Mouse (Mus musculus) heart, embryonic 16.5 days (tissue): Measurements from ENCODE around the gene Phtf2. TPM values are rescaled to one million over a fixed set of nuclear protein-coding genes. Genes with fewer than 3 reads are reported as not detected.

ENCODE experiments used
- ATAC-seq: fragments of 200-750 bp; cut with Nextera tagmentation; replicated peaks from 2 replicates; pipeline ENCODE4 v1.8.0; 2017; ENCODE audit warnings: moderate number of reproducible peaks; ENCODE audit not compliant: insufficient read depth, low FRiP score; ENCODE audit errors: extremely low read depth
- H3K27ac ChIP-seq: fragments of 300-500 bp; sonication (generic); 2 replicates; pipeline ENCODE4 v1.5.1; 2014; ENCODE audit warnings: mild to moderate bottlenecking, low read length, control low read depth, moderate library complexity
- H3K27me3 ChIP-seq: fragments of 300-500 bp; sonication (generic); 2 replicates; pipeline ENCODE4 v1.6.1; 2014; ENCODE audit warnings: low read length, mixed read lengths; ENCODE audit not compliant: control insufficient read depth, insufficient read depth
- H3K36me3 ChIP-seq: fragments of 300-500 bp; sonication (generic); 2 replicates; pipeline ENCODE4 v1.6.1; 2014; ENCODE audit not compliant: control insufficient read depth, insufficient read depth
- H3K4me1 ChIP-seq: fragments of 300-500 bp; sonication (generic); 2 replicates; pipeline ENCODE4 v1.6.1; 2014; ENCODE audit warnings: low read length, mixed read lengths; ENCODE audit not compliant: control insufficient read depth, insufficient read depth
- H3K4me2 ChIP-seq: fragments of 300-500 bp; sonication (generic); 2 replicates; pipeline ENCODE4 v1.6.1; 2014; ENCODE audit warnings: low read depth, mild to moderate bottlenecking, control low read depth, low read length
- H3K4me3 ChIP-seq: fragments of 300-500 bp; sonication (generic); 2 replicates; pipeline ENCODE4 v1.5.1; 2014; ENCODE audit warnings: mild to moderate bottlenecking, control low read depth, low read length
- H3K9ac ChIP-seq: fragments of 300-500 bp; sonication (generic); 2 replicates; pipeline ENCODE4 v1.6.1; 2014; ENCODE audit warnings: low read length, control low read depth
- H3K9me3 ChIP-seq: fragments of 300-500 bp; sonication (generic); replicated peaks from 2 replicates; pipeline ENCODE4 v1.6.1; 2016; ENCODE audit warnings: low read length; ENCODE audit not compliant: control insufficient read depth
- WGBS: fragments of 180-500 bp; shearing (Covaris S2); extraction: QIAGEN DNeasy Blood & Tissue Kit; methylation state at CpG from one replicate; pipeline ENCODE4 v1.1.7; 2014; 5-methylcytosine and 5-hydroxymethylcytosine counted together
- polyA plus RNA-seq: library from polyadenylated mRNA; unstranded; fragments of >200 nt; fragmentation: Nextera tagmentation; extraction: Ambion mirVana; gene quantifications from 2 replicates; pipeline ENCODE4 v1.2.1, GENCODE M21; 2015

Gene Phtf2
- polyA plus RNA-seq, 1 experiment from 2014 or later: 38.9 TPM

- Histone ChIP-seq H3K4me2 (no peak overlapping the region), H3K36me3 (peaks cover 3% of the 10 kb centered on the region; the same call in 1 of the 2 replicates), H3K9me3 (no peaks in the 10 kb centered on the region), H3K27ac (no peak overlapping the region), H3K4me1 (peaks cover 2% of the 10 kb centered on the region; the same call in 1 of the 2 replicates), H3K9ac (no peak overlapping the region), H3K4me3 (no peak overlapping the region), H3K27me3 (no peaks in the 10 kb centered on the region)
- WGBS: 72% methylated on average over 11 of the region's 11 CpGs
- ATAC-seq: no peak
Observed at GRCm38 (mm10) chr5:20913372-20914275, 31.7 kb upstream of the Phtf2 start.

GRCm38 (mm10) chr5:20911741-20912140 lies 29.8 kb upstream of the Phtf2 start:
- 81% methylated on average over 2 of the region's 2 CpGs for WGBS
- Histone ChIP-seq H3K9me3 (no peaks in the 10 kb centered on the region), H3K4me3 (no peak overlapping the region), H3K9ac (no peak overlapping the region), H3K36me3 (peaks cover 10% of the 10 kb centered on the region), H3K27me3 (no peaks in the 10 kb centered on the region), H3K4me1 (peaks cover 2% of the 10 kb centered on the region; the same call in 1 of the 2 replicates), H3K4me2 (no peak overlapping the region), H3K27ac (no peak overlapping the region)
- no peak for ATAC-seq

- Histone ChIP-seq H3K9me3 (no peaks in the 10 kb centered on the region), H3K9ac (no peak overlapping the region), H3K36me3 (peaks cover 20% of the 10 kb centered on the region), H3K4me1 (peaks cover 2% of the 10 kb centered on the region; the same call in 1 of the 2 replicates), H3K4me2 (no peak overlapping the region), H3K27me3 (no peaks in the 10 kb centered on the region), H3K27ac (no peak overlapping the region), H3K4me3 (no peak overlapping the region)
- WGBS: 95% methylated on average over 7 of the region's 7 CpGs
- ATAC-seq: no peak
Observed at GRCm38 (mm10) chr5:20906191-20906590, 24.3 kb upstream of the Phtf2 start.

- Histone ChIP-seq H3K4me1 (peaks cover 2% of the 10 kb centered on the region; the same call in 1 of the 2 replicates), H3K27me3 (no peaks in the 10 kb centered on the region), H3K4me3 (no peak overlapping the region), H3K9ac (no peak overlapping the region), H3K27ac (no peak overlapping the region), H3K36me3 (peaks cover 24% of the 10 kb centered on the region), H3K4me2 (no peak overlapping the region), H3K9me3 (no peaks in the 10 kb centered on the region)
- no peak for ATAC-seq
- 86% methylated on average over 2 of the region's 2 CpGs for WGBS
Observed at GRCm38 (mm10) chr5:20905437-20905836, 23.5 kb upstream of the Phtf2 start.

GRCm38 (mm10) chr5:20904647-20905046 lies 22.7 kb upstream of the Phtf2 start:
- WGBS: 66% methylated on average over 2 of the region's 2 CpGs
- Histone ChIP-seq H3K27ac (no peak overlapping the region), H3K4me1 (peaks cover 2% of the 10 kb centered on the region; the same call in 1 of the 2 replicates), H3K4me2 (no peak overlapping the region), H3K27me3 (no peaks in the 10 kb centered on the region), H3K4me3 (no peak overlapping the region), H3K9ac (no peak overlapping the region), H3K9me3 (no peaks in the 10 kb centered on the region), H3K36me3 (peaks cover 27% of the 10 kb centered on the region)
- ATAC-seq: no peak

GRCm38 (mm10) chr5:20897446-20898167 lies 15.7 kb upstream of the Phtf2 start:
- H3K36me3 ChIP-seq: peaks cover 39% of the 10 kb centered on the region
- no peak overlapping the region for H3K4me2 ChIP-seq
- H3K27me3 ChIP-seq: no peaks in the 10 kb centered on the region
- no peak overlapping the region for H3K4me3 ChIP-seq
- H3K4me1 ChIP-seq: no peaks in the 10 kb centered on the region
- no peak for ATAC-seq
- 80% methylated on average over 2 of the region's 2 CpGs for WGBS
- H3K9ac ChIP-seq: no peak overlapping the region
- no peaks in the 10 kb centered on the region for H3K9me3 ChIP-seq
- H3K27ac ChIP-seq: no peak overlapping the region

- ATAC-seq: no peak
- Histone ChIP-seq H3K27ac (no peak overlapping the region), H3K9me3 (0 out of 2 replicates have a peak, but pooled peaks cover 2% of the 10 kb centered on the region), H3K4me3 (no peak overlapping the region), H3K27me3 (no peaks in the 10 kb centered on the region), H3K4me2 (peak overlapping the region; percentile 73), H3K9ac (0 out of 2 replicates have a peak overlapping the region, but pooled peaks have one; percentile 3), H3K4me1 (peaks cover 17% of the 10 kb centered on the region), H3K36me3 (peaks cover 9% of the 10 kb centered on the region)
- 73% methylated on average over 4 of the region's 4 CpGs for WGBS
Observed at GRCm38 (mm10) chr5:20884036-20884620, 2.2 kb upstream of the Phtf2 start.

GRCm38 (mm10) chr5:20880797-20881775 lies 838 bp downstream of the Phtf2 start:
- no peak; the same call in none of the 2 replicates for ATAC-seq
- H3K4me3 ChIP-seq: peak overlapping the region; percentile 91
- peak overlapping the region; percentile 63 for H3K4me2 ChIP-seq
- under 1% methylated on average over 64 of the region's 64 CpGs for WGBS
- H3K4me1 ChIP-seq: peaks cover 30% of the 10 kb centered on the region
- 0 out of 2 replicates have a peak, but pooled peaks cover 2% of the 10 kb centered on the region for H3K9me3 ChIP-seq
- H3K36me3 ChIP-seq: peaks cover 6% of the 10 kb centered on the region; the same call in 1 of the 2 replicates
- peak overlapping the region; percentile 95 for H3K9ac ChIP-seq
- no peaks in the 10 kb centered on the region for H3K27me3 ChIP-seq
- peak overlapping the region; percentile 97 for H3K27ac ChIP-seq
